Mouse (Mus musculus): ENCODE results near the gene Pigh.

DNA sequence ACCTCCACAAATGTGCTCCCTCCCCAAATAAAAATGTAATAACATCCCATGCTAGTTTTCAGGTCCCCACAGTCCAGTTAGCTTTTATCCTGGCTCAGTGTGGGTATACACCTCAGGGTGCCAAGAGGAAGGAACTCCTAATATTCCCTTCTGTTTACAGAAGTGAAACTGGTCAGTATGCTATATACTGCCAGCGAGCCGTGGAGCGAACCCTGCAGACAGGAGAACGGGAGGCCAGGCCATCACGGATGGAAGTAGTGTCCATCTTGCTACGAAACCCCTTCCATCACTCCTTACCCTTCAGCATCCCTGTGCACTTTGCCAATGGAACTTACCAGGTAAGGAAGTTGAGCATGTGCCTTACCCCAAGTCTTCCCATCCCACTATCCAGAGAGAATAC, 16.9 kb downstream of the Pigh start:
- TF ChIP-seq CTCF (IDR thresholded peaks at IDR 0.05): no peak
- TF ChIP-seq EP300 (IDR thresholded peaks at IDR 0.05): no peak

Data from lung, postnatal 0 days (tissue).